Mouse (Mus musculus): ENCODE measurements around the gene Acsm4.

GRCm38 (mm10) chr7:119642307-119642706 lies 47.5 kb upstream of the Acsm4 start:
- TF ChIP-seq CTCF (IDR thresholded peaks at IDR 0.05; ENCODE audit: extremely low read depth, insufficient read length, insufficient replicate concordance, low read depth, low read length) (no peak), POLR2A (IDR thresholded peaks at IDR 0.05; ENCODE audit: low read depth, low read length) (no peak)

Data from small intestine, adult 2 months (tissue).